ENCODE assay signal across 13 mouse cellular contexts in the genomic region with DNA sequence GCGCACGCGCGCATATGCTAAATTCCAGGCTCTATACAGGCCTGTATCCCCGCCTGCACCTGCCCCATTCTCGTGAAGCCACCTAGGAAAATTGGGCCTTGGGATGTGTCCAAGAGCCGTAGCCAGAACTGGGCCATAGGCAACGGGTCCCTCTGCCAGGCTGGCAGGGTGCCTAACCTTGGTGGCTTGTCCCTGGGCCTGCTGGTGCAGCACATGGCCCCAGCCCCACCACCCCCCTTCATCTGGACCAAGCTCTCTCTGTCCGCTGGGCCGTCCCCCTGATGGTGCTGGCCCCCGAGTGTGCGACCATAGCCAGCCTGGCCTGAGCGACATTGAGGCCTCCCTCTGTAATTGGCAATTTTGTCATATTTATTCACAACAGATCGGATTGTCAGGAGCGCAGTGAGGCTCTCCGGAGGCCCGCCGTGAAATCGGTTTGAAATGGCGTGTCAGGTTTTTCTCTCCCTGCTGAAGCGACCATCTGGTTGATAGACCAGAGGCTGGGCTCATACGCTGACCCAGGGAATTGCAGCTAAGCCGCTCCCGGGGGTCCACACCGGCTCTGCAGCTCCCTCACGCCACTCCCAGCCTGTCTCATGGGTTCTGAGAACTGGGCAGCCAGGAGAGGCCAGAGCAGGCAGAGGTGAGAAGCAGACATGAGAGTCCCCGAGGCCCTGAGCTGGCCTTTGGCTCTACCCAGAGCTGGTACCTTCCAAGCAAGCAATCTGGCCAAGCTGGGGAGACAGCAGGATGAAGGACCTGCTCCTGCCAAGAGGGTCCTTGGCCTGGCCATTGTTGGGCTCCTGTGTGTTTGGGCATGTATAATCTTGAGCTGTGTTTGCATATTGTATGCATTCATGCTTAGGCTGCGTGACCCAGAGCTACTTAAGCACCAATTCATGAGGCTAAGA.
DNase-seq lines count a peak whose midpoint lies in the region; ATAC-seq and TF ChIP-seq lines count a peak whose summit lies in the region.
"Had no signal": no experiment of that assay in that cellular context is flagged by ENCODE, and none has a peak within 500 bp of the region (broad histone marks: within the 10 kb centered on the region; RNA-seq: fewer than 3 reads in every experiment).

No protein-coding gene starts in this region.

- H3K4me2 ChIP-seq in forebrain, postnatal 0 days (ENCODE audit: low read depth), result no peak overlapping the region
- H3K4me2 ChIP-seq in embryonic facial prominence, embryonic 13.5 days, result 0 out of 2 replicates have a peak overlapping the region, but pooled peaks have one; percentile 2
- H3K4me2 ChIP-seq in midbrain, embryonic 15.5 days, result no peak overlapping the region
- H3K4me2 ChIP-seq in intestine, postnatal 0 days (replicated peaks; ENCODE audit: low read depth), result no peak overlapping the region
- H3K4me2 ChIP-seq: liver, embryonic 12.5 days had no signal

- no peak for TF ChIP-seq CTCF in forebrain, postnatal 0 days (IDR thresholded peaks at IDR 0.05; ENCODE audit: low read depth)
- TF ChIP-seq CTCF in intestine, postnatal 0 days (IDR thresholded peaks at IDR 0.05; ENCODE audit: low read depth), result no peak

- no peak for DNase-seq in forebrain, embryonic 10.5 days (ENCODE audit: extremely low spot score, low spot score)
- no peak for DNase-seq in forebrain, postnatal 0 days
- DNase-seq in cerebellum, adult 11-12 months, result peak; percentile 97
- DNase-seq in c-Kit-positive CD71-positive TER-119-positive erythroid progenitor cells, embryonic 14.5 days (ENCODE audit: low spot score), result no peak
- DNase-seq: B cell, adult 2 months; kidney, postnatal 36 days; right cerebral cortex, adult 18-20 months had no signal

- WGBS in forebrain, embryonic 10.5 days, result 74% methylated on average over 28 of the region's 28 CpGs
- 54% methylated on average over 28 of the region's 28 CpGs for WGBS in forebrain, postnatal 0 days
- WGBS in embryonic facial prominence, embryonic 13.5 days, result 46% methylated on average over 28 of the region's 28 CpGs
- WGBS in midbrain, embryonic 15.5 days, result 41% methylated on average over 28 of the region's 28 CpGs
- WGBS in intestine, postnatal 0 days, result 85% methylated on average over 28 of the region's 28 CpGs

- H3K9me3 ChIP-seq in forebrain, embryonic 10.5 days, result no peaks in the 10 kb centered on the region
- no peaks in the 10 kb centered on the region for H3K9me3 ChIP-seq in forebrain, postnatal 0 days (ENCODE audit: low read length)
- H3K9me3 ChIP-seq in embryonic facial prominence, embryonic 13.5 days, result no peaks in the 10 kb centered on the region
- H3K9me3 ChIP-seq in midbrain, embryonic 15.5 days, result no peaks in the 10 kb centered on the region
- no peaks in the 10 kb centered on the region for H3K9me3 ChIP-seq in intestine, postnatal 0 days (ENCODE audit: control insufficient read depth)
- H3K9me3 ChIP-seq: liver, embryonic 12.5 days had no signal

- H3K36me3 ChIP-seq in forebrain, embryonic 10.5 days (replicated peaks), result no peaks in the 10 kb centered on the region
- no peaks in the 10 kb centered on the region for H3K36me3 ChIP-seq in forebrain, postnatal 0 days (ENCODE audit: insufficient read depth)
- H3K36me3 ChIP-seq in embryonic facial prominence, embryonic 13.5 days, result no peaks in the 10 kb centered on the region
- H3K36me3 ChIP-seq in midbrain, embryonic 15.5 days (replicated peaks), result no peaks in the 10 kb centered on the region
- no peaks in the 10 kb centered on the region for H3K36me3 ChIP-seq in intestine, postnatal 0 days (ENCODE audit: control insufficient read depth, insufficient read depth)
- H3K36me3 ChIP-seq: liver, embryonic 12.5 days had no signal

- H3K4me3 ChIP-seq in forebrain, embryonic 10.5 days, result no peak overlapping the region
- H3K4me3 ChIP-seq in forebrain, postnatal 0 days (ENCODE audit: low read depth, low read length), result no peak overlapping the region
- H3K4me3 ChIP-seq in embryonic facial prominence, embryonic 13.5 days, result no peak overlapping the region
- no peak overlapping the region for H3K4me3 ChIP-seq in midbrain, embryonic 15.5 days
- no peak overlapping the region for H3K4me3 ChIP-seq in intestine, postnatal 0 days (ENCODE audit: low read depth, low read length)
- H3K4me3 ChIP-seq: liver, embryonic 12.5 days had no signal

- ATAC-seq in forebrain, postnatal 0 days, result no peak
- ATAC-seq in embryonic facial prominence, embryonic 13.5 days (ENCODE audit: insufficient number of reproducible peaks, insufficient read depth, low FRiP score, low TSS enrichment, low read depth), result no peak
- ATAC-seq in midbrain, embryonic 15.5 days (replicated peaks), result peak; percentile 69; the same call in 1 of the 2 replicates
- no peak for ATAC-seq in intestine, postnatal 0 days
- no peak for ATAC-seq in monocyte, adult 5-6 weeks (replicated peaks; ENCODE audit: insufficient number of reproducible peaks, low FRiP score, low TSS enrichment, poor library complexity, severe bottlenecking)
- ATAC-seq: liver, embryonic 12.5 days had no signal

- no peak overlapping the region for H3K9ac ChIP-seq in forebrain, postnatal 0 days
- H3K9ac ChIP-seq in embryonic facial prominence, embryonic 13.5 days, result peak overlapping the region; percentile 32; the same call in 1 of the 2 replicates
- H3K9ac ChIP-seq in midbrain, embryonic 15.5 days, result no peak overlapping the region
- H3K9ac ChIP-seq in intestine, postnatal 0 days (ENCODE audit: low read depth, low read length), result no peak overlapping the region
- H3K9ac ChIP-seq: liver, embryonic 12.5 days had no signal

- H3K4me1 ChIP-seq in forebrain, embryonic 10.5 days, result peaks cover 10% of the 10 kb centered on the region
- no peaks in the 10 kb centered on the region for H3K4me1 ChIP-seq in forebrain, postnatal 0 days (ENCODE audit: insufficient read depth)
- peaks cover 9% of the 10 kb centered on the region for H3K4me1 ChIP-seq in embryonic facial prominence, embryonic 13.5 days
- peaks cover 11% of the 10 kb centered on the region for H3K4me1 ChIP-seq in midbrain, embryonic 15.5 days
- no peaks in the 10 kb centered on the region for H3K4me1 ChIP-seq in intestine, postnatal 0 days (replicated peaks; ENCODE audit: control insufficient read depth, insufficient read depth, low read length)
- H3K4me1 ChIP-seq: liver, embryonic 12.5 days had no signal

- peaks cover 51% of the 10 kb centered on the region for H3K27me3 ChIP-seq in forebrain, embryonic 10.5 days (ENCODE audit: poor library complexity, severe bottlenecking)
- H3K27me3 ChIP-seq in forebrain, postnatal 0 days (ENCODE audit: insufficient read depth, low read length), result no peaks in the 10 kb centered on the region
- peaks cover 21% of the 10 kb centered on the region for H3K27me3 ChIP-seq in embryonic facial prominence, embryonic 13.5 days
- H3K27me3 ChIP-seq in midbrain, embryonic 15.5 days (replicated peaks), result no peaks in the 10 kb centered on the region
- no peaks in the 10 kb centered on the region for H3K27me3 ChIP-seq in intestine, postnatal 0 days (replicated peaks; ENCODE audit: control insufficient read depth, insufficient read depth, low read length)

- H3K27ac ChIP-seq in forebrain, embryonic 10.5 days, result peak overlapping the region; percentile 60
- H3K27ac ChIP-seq in forebrain, postnatal 0 days (ENCODE audit: low read depth, low read length), result no peak overlapping the region
- no peak overlapping the region for H3K27ac ChIP-seq in embryonic facial prominence, embryonic 13.5 days
- peak overlapping the region; percentile 69 for H3K27ac ChIP-seq in midbrain, embryonic 15.5 days
- H3K27ac ChIP-seq in intestine, postnatal 0 days (ENCODE audit: low read depth, low read length), result no peak overlapping the region
- H3K27ac ChIP-seq: liver, embryonic 12.5 days; stomach, postnatal 0 days had no signal

Comparison
In these comparisons a context has a peak if more than half of its experiments do, and no peak if none do; other contexts are left out.
1. H3K27ac ChIP-seq: peak in forebrain, embryonic 10.5 days (single experiment) and midbrain, embryonic 15.5 days (single experiment); none in forebrain, postnatal 0 days (single experiment), embryonic facial prominence, embryonic 13.5 days (single experiment) and intestine, postnatal 0 days (single experiment).